In genomic region chr9:96725582-96726320, GRCm38 (mm10) we compare ENCODE assay signal across 11 mouse cellular contexts. TPM values are rescaled to one million over a fixed set of nuclear protein-coding genes. Genes with fewer than 3 reads are reported as not detected.
DNase-seq lines count a peak whose midpoint lies in the region; ATAC-seq and TF ChIP-seq lines count a peak whose summit lies in the region.
"Had no signal": no experiment of that assay in that cellular context is flagged by ENCODE, and none has a peak within 500 bp of the region (broad histone marks: within the 10 kb centered on the region; RNA-seq: fewer than 3 reads in every experiment).

No protein-coding gene starts in this region.

- WGBS in heart, embryonic 14.5 days: 46% methylated on average over 9 of the region's 9 CpGs
- WGBS in midbrain, embryonic 16.5 days: 9% methylated on average over 9 of the region's 9 CpGs

- no peak overlapping the region for H3K4me2 ChIP-seq in heart, embryonic 14.5 days (ENCODE audit: low read length)
- peak overlapping the region; percentile 77 for H3K4me2 ChIP-seq in midbrain, embryonic 16.5 days (ENCODE audit: low read length)

- peaks cover 35 to 49% of the 10 kb centered on the region in 2 experiments for H3K4me1 ChIP-seq in heart, embryonic 14.5 days (ENCODE audit: control insufficient read depth in 2 of 2, insufficient read depth in 2 of 2, low read length in 2 of 2)
- peaks cover 39% of the 10 kb centered on the region for H3K4me1 ChIP-seq in midbrain, embryonic 16.5 days (ENCODE audit: control insufficient read depth, insufficient read depth, low read length)

- TF ChIP-seq POLR2A in brain, embryonic 14.5 days (IDR thresholded peaks at IDR 0.05; ENCODE audit: borderline replicate concordance, extremely low read depth, insufficient read depth, insufficient read length, poor library complexity, severe bottlenecking): no peak

- ATAC-seq in heart, embryonic 14.5 days (ENCODE audit: insufficient number of reproducible peaks, insufficient read depth, low FRiP score, low read depth): no peak
- peak; percentile 89 for ATAC-seq in granulocyte monocyte progenitor cell, adult 5-6 weeks (replicated peaks; ENCODE audit: poor library complexity, severe bottlenecking)
- ATAC-seq in midbrain, embryonic 16.5 days: peak; percentile 49; the same call in 1 of the 2 replicates
- no peak for ATAC-seq in megakaryocyte-erythroid progenitor cell, adult 5-6 weeks (replicated peaks; ENCODE audit: low FRiP score, low TSS enrichment, poor library complexity, severe bottlenecking)
- ATAC-seq in CD4-positive, CD25-positive, alpha-beta regulatory T cell, adult 4 months: no peak
- ATAC-seq: lung, postnatal 0 days had no signal

- H3K9me3 ChIP-seq in heart, embryonic 14.5 days (ENCODE audit: control insufficient read depth, low read length): no peaks in the 10 kb centered on the region
- H3K9me3 ChIP-seq in midbrain, embryonic 16.5 days (replicated peaks; ENCODE audit: control insufficient read depth, low read length, poor library complexity, severe bottlenecking): no peaks in the 10 kb centered on the region
- H3K9me3 ChIP-seq: G1E had no signal

- no peak for TF ChIP-seq CTCF in brain, embryonic 14.5 days (IDR thresholded peaks at IDR 0.05; ENCODE audit: borderline replicate concordance, extremely low read depth, insufficient read depth, insufficient read length)

- 0 out of 2 replicates have a peak, but pooled peaks cover 4% of the 10 kb centered on the region for H3K36me3 ChIP-seq in heart, embryonic 14.5 days (ENCODE audit: control insufficient read depth, insufficient read depth, low read length)
- H3K36me3 ChIP-seq in midbrain, embryonic 16.5 days (ENCODE audit: control insufficient read depth, insufficient read depth, low read length): no peaks in the 10 kb centered on the region
- H3K36me3 ChIP-seq: G1E had no signal

- no peaks in the 10 kb centered on the region for H3K27me3 ChIP-seq in heart, embryonic 14.5 days (ENCODE audit: control insufficient read depth, insufficient read depth, low read length)
- H3K27me3 ChIP-seq in midbrain, embryonic 16.5 days (ENCODE audit: control insufficient read depth, insufficient read depth, low read depth, low read length): no peaks in the 10 kb centered on the region

- no peak for DNase-seq in heart, adult 18-20 months
- DNase-seq in brain, embryonic 14.5 days (ENCODE audit: low read depth): peak; percentile 95
- no peak for DNase-seq in layer of hippocampus, adult 9-10 months (ENCODE audit: low spot score)

- H3K9ac ChIP-seq in heart, embryonic 14.5 days (ENCODE audit: low read length): 0 out of 2 replicates have a peak overlapping the region, but pooled peaks have one; percentile 31
- H3K9ac ChIP-seq in midbrain, embryonic 16.5 days (ENCODE audit: low read depth, low read length): peak overlapping the region; percentile 59

- H3K27ac ChIP-seq in heart, embryonic 14.5 days (replicated peaks in 1 of 2; ENCODE audit: control insufficient read depth in 1 of 2, insufficient read depth in 1 of 2, low read depth in 2 of 2, low read length in 2 of 2): peak overlapping the region; percentile 14 to 71; a peak in 1 of 4 replicates
- peak overlapping the region; percentile 93 for H3K27ac ChIP-seq in midbrain, embryonic 16.5 days (ENCODE audit: low read length)
- H3K27ac ChIP-seq: kidney, postnatal 0 days had no signal

- no peak overlapping the region for H3K4me3 ChIP-seq in heart, embryonic 14.5 days (ENCODE audit: control insufficient read depth in 1 of 2, insufficient read depth in 1 of 2, low read depth in 1 of 2, low read length in 2 of 2)
- H3K4me3 ChIP-seq in midbrain, embryonic 16.5 days (ENCODE audit: low read depth, low read length): no peak overlapping the region

RNA-seq across cellular contexts. Expression of gene Zbtb38, which starts 26.9 kb away (rescaled TPM):
- polyA plus RNA-seq in heart, embryonic 14.5 days (2014; fragmentation: Nextera tagmentation; extraction: Ambion mirVana): 32.9 and 34.2 TPM in 2 replicates
- 10 to 100 TPM; 34.7 to 42.9 TPM for total RNA-seq in heart, adult 18-20 months (2021)
- 8.3 and 15.0 TPM in 2 replicates for polyA plus RNA-seq in brain, embryonic 14.5 days (2012; rRNA removed)
- total RNA-seq in granulocyte monocyte progenitor cell, adult 5-6 weeks (2014; fragmentation: Nextera tagmentation): 15.9 and 19.1 TPM in 2 replicates
- 28.0 and 29.0 TPM in 2 replicates for total RNA-seq in granulocyte monocyte progenitor cell, adult 5-6 weeks (2017)
- polyA plus RNA-seq in midbrain, embryonic 16.5 days (2015; fragmentation: Nextera tagmentation; extraction: Ambion mirVana): 57.1 and 58.1 TPM in 2 replicates
- 17.4 and 28.9 TPM in 2 replicates for total RNA-seq in megakaryocyte-erythroid progenitor cell, adult 5-6 weeks (2014; fragmentation: Nextera tagmentation)
- total RNA-seq in megakaryocyte-erythroid progenitor cell, adult 5-6 weeks (2017): 21.1 and 38.7 TPM in 2 replicates
- polyA plus RNA-seq in CD4-positive, CD25-positive, alpha-beta regulatory T cell, adult 4 months (2017; shearing (Covaris generic)): 10 to 100 TPM; 80.3 to 85.0 TPM

Comparison
In these comparisons a context has a peak if more than half of its experiments do, and no peak if none do; other contexts are left out.
1. ATAC-seq: peak in granulocyte monocyte progenitor cell, adult 5-6 weeks (single experiment) and midbrain, embryonic 16.5 days (single experiment); none in heart, embryonic 14.5 days (single experiment), megakaryocyte-erythroid progenitor cell, adult 5-6 weeks (single experiment) and CD4-positive, CD25-positive, alpha-beta regulatory T cell, adult 4 months (single experiment).